Mouse (Mus musculus) liver, embryonic 14.5 days (tissue): Measurements from ENCODE around the gene Mrln. TPM values are rescaled to one million over a fixed set of nuclear protein-coding genes. Genes with fewer than 3 reads are reported as not detected.

ENCODE experiments used
- ATAC-seq: fragments of 200-750 bp; cut with Nextera tagmentation; 2 replicates; pipeline ENCODE4 v1.8.0; 2017; ENCODE audit warnings: moderate number of reproducible peaks, mild to moderate bottlenecking, moderate library complexity; ENCODE audit not compliant: insufficient read depth
- DNase-seq, 3 experiments: peaks; one replicate each; pipeline ENCODE4 v3.0.0-alpha.2; 2012 to 2013; ENCODE audit warnings: low read depth in 3 of 3, low spot score in 3 of 3
- H3K27ac ChIP-seq: fragments of 300-500 bp; sonication (generic); 2 replicates; pipeline ENCODE4 v1.5.1; 2014; ENCODE audit warnings: moderate library complexity, mild to moderate bottlenecking, control low read depth, inconsistent platforms
- H3K27me3 ChIP-seq: fragments of 300-500 bp; sonication (generic); 2 replicates; pipeline ENCODE4 v1.6.1; 2014; ENCODE audit warnings: mild to moderate bottlenecking, low read length, moderate library complexity; ENCODE audit not compliant: control insufficient read depth, insufficient read depth
- H3K36me3 ChIP-seq: fragments of 300-500 bp; sonication (generic); replicated peaks from 2 replicates; pipeline ENCODE4 v1.6.1; 2014; ENCODE audit warnings: low read depth; ENCODE audit not compliant: control insufficient read depth, insufficient read depth
- H3K4me1 ChIP-seq, 2 experiments: fragments of 200-500 bp in 1 of 2; fragments of 300-500 bp in 1 of 2; sonication (generic) in 1 of 2; replicated peaks; 2 replicates each; pipeline ENCODE4 v1.6.1; 2012 to 2014; ENCODE audit warnings: antibody characterized with exemption in 1 of 2, inconsistent platforms in 1 of 2, low read length in 1 of 2; ENCODE audit not compliant: control insufficient read depth in 2 of 2, insufficient read depth in 2 of 2
- H3K4me2 ChIP-seq: fragments of 300-500 bp; sonication (generic); 2 replicates; pipeline ENCODE4 v1.6.1; 2014; ENCODE audit warnings: low read depth, mild to moderate bottlenecking, control low read depth, moderate library complexity
- H3K4me3 ChIP-seq, 2 experiments: fragments of 200-500 bp in 1 of 2; fragments of 300-500 bp in 1 of 2; sonication (generic) in 1 of 2; 2 replicates each; pipeline ENCODE4 v1.5.1; 2012 to 2014; ENCODE audit warnings: low read depth in 2 of 2, low read length in 2 of 2, mild to moderate bottlenecking in 2 of 2, control low read depth in 1 of 2, inconsistent platforms in 1 of 2, moderate library complexity in 1 of 2; ENCODE audit not compliant: insufficient read depth in 1 of 2
- H3K9ac ChIP-seq: fragments of 300-500 bp; sonication (generic); replicated peaks from 2 replicates; pipeline ENCODE4 v1.6.1; 2014; ENCODE audit warnings: mild to moderate bottlenecking, control low read depth, moderate library complexity
- H3K9me3 ChIP-seq: fragments of 300-500 bp; sonication (generic); 2 replicates; pipeline ENCODE4 v1.6.1; 2016; ENCODE audit warnings: low read length, mixed read lengths; ENCODE audit not compliant: control insufficient read depth
- CTCF ChIP-seq: IDR thresholded peaks from 2 replicates; pipeline ENCODE4 v1.5.1; 2016; ENCODE audit warnings: antibody characterized with exemption, low read depth, control low read depth
- EP300 ChIP-seq: IDR thresholded peaks from 2 replicates; pipeline ENCODE4 v1.6.1; 2016; ENCODE audit warnings: antibody characterized with exemption, low read depth
- WGBS: fragments of 180-500 bp; shearing (Covaris S2); extraction: QIAGEN DNeasy Blood & Tissue Kit; methylation state at CpG from one replicate; pipeline ENCODE4 v1.1.7; 2014; ENCODE audit not compliant: insufficient replicate concordance; 5-methylcytosine and 5-hydroxymethylcytosine counted together
- polyA plus RNA-seq, 2 experiments: library from polyadenylated mRNA; depleted of rRNA in 1 of 2; stranded (reverse) in 1 of 2; unstranded in 1 of 2; fragments of >200 nt; fragmentation: Nextera tagmentation in 1 of 2; extraction: Ambion mirVana in 1 of 2; gene quantifications; 2 replicates each; pipeline versions ENCODE4 v1.2.1 to v1.2.3; 2012 to 2014

The Mrln gene
- polyA plus RNA-seq, 2 experiments = 0.15 TPM; not detected in 1

- ATAC-seq (no peak), DNase-seq (no peak)
- Histone ChIP-seq H3K4me1 (0 out of 4 replicates have a peak, but pooled peaks cover 0 to 2% of the 10 kb centered on the region in 2 experiments), H3K9me3 (no peaks in the 10 kb centered on the region), H3K36me3 (peaks cover 5% of the 10 kb centered on the region), H3K27ac (no peak overlapping the region), H3K27me3 (no peaks in the 10 kb centered on the region), H3K9ac (no peak overlapping the region), H3K4me3 (no peak overlapping the region), H3K4me2 (no peak overlapping the region)
- 87% methylated on average over 18 of the region's 18 CpGs for WGBS
- TF ChIP-seq EP300 (no peak), CTCF (no peak)
Observed at GRCm38 (mm10) chr10:70169044-70169443, 35.4 kb upstream of the Mrln start.

- ATAC-seq (no peak; the same call in 1 of the 2 replicates), DNase-seq (peak; percentile 19 to 27 (median 26))
- H3K36me3 ChIP-seq = peaks cover 14% of the 10 kb centered on the region
- H3K27me3 ChIP-seq = no peaks in the 10 kb centered on the region
- H3K27ac ChIP-seq = no peak overlapping the region
- 37% methylated on average over 3 of the region's 3 CpGs for WGBS
- no peaks in the 10 kb centered on the region for H3K4me1 ChIP-seq
- H3K9me3 ChIP-seq = no peaks in the 10 kb centered on the region
- no peak overlapping the region for H3K9ac ChIP-seq
- H3K4me2 ChIP-seq = no peak overlapping the region
- H3K4me3 ChIP-seq = no peak overlapping the region
- TF ChIP-seq EP300 (no peak), CTCF (peak; percentile 87)
Observed at GRCm38 (mm10) chr10:70173314-70173713, 31.1 kb upstream of the Mrln start.

GRCm38 (mm10) chr10:70174494-70175190, 29.8 kb upstream of the Mrln start:
- WGBS = 77% methylated on average over 16 of the region's 16 CpGs
- TF ChIP-seq EP300 (no peak), CTCF (no peak)
- H3K9ac ChIP-seq = no peak overlapping the region

GRCm38 (mm10) chr10:70180727-70181126, 23.7 kb upstream of the Mrln start:
- no peak overlapping the region for H3K4me3 ChIP-seq
- H3K4me2 ChIP-seq = no peak overlapping the region
- DNase-seq (no peak), ATAC-seq (no peak)
- H3K27me3 ChIP-seq = no peaks in the 10 kb centered on the region
- H3K4me1 ChIP-seq = 0 out of 4 replicates have a peak, but pooled peaks cover 0 to 2% of the 10 kb centered on the region in 2 experiments
- no peak overlapping the region for H3K27ac ChIP-seq
- no peak for TF ChIP-seq CTCF
- no peak for TF ChIP-seq EP300
- no peak overlapping the region for H3K9ac ChIP-seq
- WGBS = 17% methylated on average over 9 of the region's 9 CpGs
- H3K9me3 ChIP-seq = no peaks in the 10 kb centered on the region
- peaks cover 3% of the 10 kb centered on the region; the same call in 1 of the 2 replicates for H3K36me3 ChIP-seq

More at GRCm38 (mm10) chr10:70174494-70175190, 29.8 kb upstream of the Mrln start:
- Histone ChIP-seq H3K27ac (no peak overlapping the region), H3K4me2 (no peak overlapping the region), H3K36me3 (peaks cover 14% of the 10 kb centered on the region), H3K9me3 (no peaks in the 10 kb centered on the region), H3K4me1 (no peaks in the 10 kb centered on the region), H3K4me3 (no peak overlapping the region), H3K27me3 (no peaks in the 10 kb centered on the region)
- no peak for DNase-seq
- no peak for ATAC-seq

- Histone ChIP-seq H3K27me3 (no peaks in the 10 kb centered on the region), H3K4me1 (0 out of 4 replicates have a peak, but pooled peaks cover 0 to 2% of the 10 kb centered on the region in 2 experiments), H3K4me3 (no peak overlapping the region), H3K36me3 (no peaks in the 10 kb centered on the region; the same call in 1 of the 2 replicates), H3K27ac (no peak overlapping the region), H3K4me2 (no peak overlapping the region), H3K9ac (no peak overlapping the region), H3K9me3 (no peaks in the 10 kb centered on the region)
- DNase-seq (no peak), ATAC-seq (no peak)
- no peak for TF ChIP-seq EP300
- no peak for TF ChIP-seq CTCF
- 54% methylated on average over 11 of the region's 11 CpGs for WGBS
Observed at GRCm38 (mm10) chr10:70181279-70181972, 23.0 kb upstream of the Mrln start.
